Mouse (Mus musculus): ENCODE results near the gene Phf5a.

Phf5a gene

DNA sequence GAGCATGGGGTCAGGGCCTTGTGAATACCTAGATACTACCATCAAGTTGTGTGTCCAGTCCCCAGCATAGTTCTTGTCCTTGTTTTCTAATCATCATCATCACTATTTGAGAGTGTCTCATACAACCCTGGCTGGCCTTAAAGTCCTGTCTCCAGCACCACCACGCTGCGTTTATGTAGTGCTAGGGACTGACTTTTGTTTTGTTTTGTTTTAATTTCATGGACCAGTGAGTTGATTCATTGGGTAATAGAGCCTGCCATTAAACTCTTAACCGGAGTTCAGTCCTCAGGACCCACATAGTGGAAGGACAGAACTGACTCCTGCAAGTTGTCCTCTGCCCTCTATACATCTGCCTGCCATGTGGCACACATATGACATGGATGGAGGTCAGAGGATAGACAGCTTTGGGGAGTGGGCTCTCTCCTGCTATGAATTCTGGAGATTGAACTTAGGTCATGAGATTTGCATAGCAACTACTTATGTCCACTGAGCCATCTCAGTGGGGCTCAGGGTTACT, 13.8 kb upstream of the Phf5a start:
- DNase-seq (ENCODE audit: low spot score): no peak

DNA sequence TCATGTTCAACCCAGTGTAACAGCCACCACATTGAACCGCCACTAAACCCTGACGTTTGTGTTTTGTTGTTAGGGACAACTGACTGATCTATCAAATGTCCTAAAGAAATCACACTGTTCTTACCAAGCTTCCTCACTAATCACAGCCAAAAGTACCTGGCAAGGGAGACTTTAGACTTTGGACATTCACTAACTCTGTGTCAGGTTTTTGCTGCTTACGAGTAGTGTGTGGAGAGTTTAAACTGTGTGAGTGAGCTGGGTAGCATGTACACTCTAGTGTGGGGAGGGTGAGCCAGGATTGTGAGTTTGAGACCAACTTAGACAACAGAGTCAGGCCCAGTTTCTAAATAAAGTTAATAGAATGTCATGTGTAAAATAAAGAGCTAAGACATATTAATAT, 10.6 kb upstream of the Phf5a start:
- DNase-seq (ENCODE audit: low spot score): no peak

DNA sequence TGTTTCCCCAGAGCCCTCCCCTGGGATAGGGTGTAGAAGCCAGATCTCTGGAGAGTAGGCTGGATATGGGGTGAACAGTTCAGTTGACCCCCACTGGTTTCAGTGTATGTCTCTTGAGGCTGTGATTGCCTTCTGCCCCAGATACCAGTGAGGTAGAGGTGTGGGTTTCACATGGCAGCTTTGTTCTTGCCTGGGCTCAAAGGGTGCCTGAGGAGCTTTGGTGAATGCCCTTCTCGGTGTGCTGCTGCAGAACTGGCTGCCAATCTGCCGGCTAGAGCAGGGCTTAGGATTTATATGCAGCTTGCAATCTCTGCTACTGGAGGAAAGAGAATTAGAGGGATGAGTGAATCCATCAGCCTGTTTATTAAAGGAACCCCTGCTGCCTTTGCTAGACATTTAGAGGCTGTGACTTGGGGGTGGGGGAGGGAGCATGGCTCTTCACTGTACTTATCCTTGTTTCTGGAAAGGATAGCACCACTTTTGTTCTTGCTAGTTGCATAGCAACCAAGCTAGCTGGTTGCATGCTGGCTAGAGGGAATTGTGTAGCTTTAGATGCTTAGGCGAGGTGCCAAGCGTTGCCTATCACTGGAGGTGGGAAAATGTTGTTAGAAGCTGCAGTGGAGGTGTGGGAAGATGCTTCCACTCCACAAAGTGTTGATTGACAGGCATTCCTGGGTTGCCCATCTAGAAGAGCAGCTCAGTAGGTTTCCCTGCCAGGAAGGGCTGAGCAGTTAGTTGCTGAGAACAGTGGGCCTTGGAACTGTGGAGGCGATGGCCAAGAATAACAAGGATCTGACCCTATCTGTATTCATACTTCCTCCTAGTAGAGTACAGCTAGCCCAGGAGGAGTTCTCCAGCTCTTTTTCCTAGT, 8.1 kb upstream of the Phf5a start:
- DNase-seq (ENCODE audit: low spot score): no peak

DNA sequence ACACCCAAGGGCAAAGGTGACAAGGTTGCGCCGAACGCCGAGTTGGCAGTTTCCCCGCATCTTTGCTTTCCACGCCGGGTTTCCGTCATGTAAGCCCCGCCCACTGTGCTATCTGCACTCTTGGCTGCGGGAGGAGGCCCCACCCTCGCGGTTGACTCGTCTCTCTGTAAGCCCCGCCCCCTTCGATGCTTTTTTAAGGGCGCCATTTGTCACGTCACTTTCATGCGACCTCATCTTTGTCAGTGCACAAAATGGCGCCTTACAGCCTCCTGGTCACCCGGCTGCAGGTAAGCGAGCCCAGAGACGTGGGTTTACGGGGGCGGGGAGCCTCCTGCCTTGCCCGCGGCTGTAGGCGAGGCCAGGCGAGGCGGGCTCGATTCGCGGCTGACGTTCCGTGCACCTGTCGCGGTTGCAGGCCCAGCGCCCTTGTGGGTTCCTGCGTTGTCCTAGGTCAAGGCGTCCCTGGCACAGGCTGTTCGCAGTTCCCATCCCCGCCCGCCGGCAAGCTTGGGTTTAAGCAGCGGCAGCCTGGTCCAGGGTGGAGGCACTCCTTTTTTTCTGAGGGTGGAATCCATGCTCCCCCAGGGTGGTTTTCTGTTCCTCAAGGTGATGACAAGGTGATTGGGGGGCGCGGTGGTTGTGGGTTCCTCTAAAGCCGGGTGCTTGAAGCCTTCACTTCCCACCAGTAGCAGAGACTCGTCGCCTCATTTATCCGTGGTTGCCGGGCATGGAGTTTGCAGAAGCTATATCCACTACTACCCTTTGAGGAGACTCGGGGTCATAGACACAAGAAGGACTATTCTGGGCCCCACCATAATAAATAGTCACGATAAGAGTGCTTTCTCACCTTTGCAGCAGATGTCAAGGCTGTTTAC, 788 bp upstream of the Phf5a start, which contains the start of gene Aco2:
Gene Aco2, plus strand, starts transcription at position 48 of the 875 bp plus-strand sequence.
- DNase-seq (ENCODE audit: low spot score): peak; percentile 99

- no peak for DNase-seq (ENCODE audit: low spot score)
Observed at GRCm38 (mm10) chr15:81869985-81870384, 1.7 kb downstream of the Phf5a start.

GRCm38 (mm10) chr15:81864238-81864637, 7.5 kb downstream of the Phf5a start:
- DNase-seq (ENCODE audit: low spot score): no peak

GRCm38 (mm10) chr15:81860471-81861135, 11.1 kb downstream of the Phf5a start:
- peak; percentile 83 for DNase-seq (ENCODE audit: low spot score)

DNA sequence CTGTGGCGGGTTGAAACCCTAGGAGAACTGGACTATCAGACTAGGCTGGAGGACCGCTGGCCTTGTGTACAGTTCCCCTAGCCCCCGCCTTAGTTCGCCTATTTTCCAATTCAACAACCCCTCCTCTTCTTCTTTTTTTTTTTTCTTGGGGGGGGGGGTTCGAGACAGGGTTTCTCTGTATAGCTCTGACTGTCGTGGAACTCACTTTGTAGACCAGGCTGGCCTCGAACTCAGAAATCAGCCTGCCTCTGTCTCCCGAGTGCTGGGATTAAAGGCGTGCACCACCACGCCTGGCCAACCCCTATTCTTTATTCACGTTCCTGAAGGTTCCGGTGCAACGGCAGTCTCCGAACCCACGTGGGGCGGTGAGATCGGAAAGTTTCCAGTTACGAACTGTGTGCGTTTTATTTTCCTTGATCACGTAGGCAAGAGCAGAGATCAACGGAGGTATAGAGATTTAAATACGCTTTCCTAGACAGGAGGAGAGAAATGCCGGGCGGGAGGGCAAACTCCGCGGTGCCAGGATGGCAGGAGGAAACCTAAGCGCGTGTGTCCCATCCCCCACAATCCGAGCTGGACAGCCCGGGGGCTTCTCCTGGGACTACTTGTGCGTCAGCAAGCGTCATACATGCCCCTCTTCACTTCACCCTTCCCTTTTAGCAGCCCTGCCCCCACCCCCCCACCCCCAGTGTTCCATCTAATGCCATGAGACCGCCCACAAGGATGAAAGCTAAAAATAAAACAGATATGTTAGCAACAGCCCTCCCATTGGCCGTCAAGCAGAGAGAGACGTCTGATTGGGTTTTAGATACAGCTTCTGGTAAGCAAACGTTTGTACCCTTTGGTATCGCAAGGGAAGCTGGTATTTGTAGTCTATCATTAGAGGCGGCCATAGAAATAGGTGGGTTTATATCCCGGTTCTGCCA, 12.1 kb downstream of the Phf5a start:
- DNase-seq (ENCODE audit: low spot score): peak; percentile 96

- DNase-seq (ENCODE audit: low spot score): peak; percentile 55
Observed at GRCm38 (mm10) chr15:81858517-81859329, 13.0 kb downstream of the Phf5a start, which contains the start of gene Tob2. TSS of gene Tob2 (minus strand) at chr15:81858796.

DNA sequence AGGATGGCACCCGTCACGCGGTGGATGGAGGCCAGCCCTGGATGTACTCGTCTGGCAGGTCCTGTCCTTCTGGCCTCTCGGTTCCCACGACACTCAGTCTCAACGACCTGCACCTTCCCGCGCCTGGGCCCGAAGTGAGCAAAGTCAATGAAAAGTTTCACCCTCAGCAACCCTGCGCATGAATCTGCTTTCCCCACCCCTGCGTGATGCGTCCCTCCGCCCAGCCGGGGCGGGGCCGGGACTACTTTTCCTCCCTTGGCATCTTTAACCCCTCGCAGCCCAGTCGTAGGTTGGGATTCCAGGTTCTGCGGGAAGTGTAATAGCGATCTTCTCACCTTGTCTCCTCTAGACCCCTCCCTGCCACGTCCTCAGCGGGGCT, 13.6 kb downstream of the Phf5a start:
- DNase-seq (ENCODE audit: low spot score): peak; percentile 94

DNA sequence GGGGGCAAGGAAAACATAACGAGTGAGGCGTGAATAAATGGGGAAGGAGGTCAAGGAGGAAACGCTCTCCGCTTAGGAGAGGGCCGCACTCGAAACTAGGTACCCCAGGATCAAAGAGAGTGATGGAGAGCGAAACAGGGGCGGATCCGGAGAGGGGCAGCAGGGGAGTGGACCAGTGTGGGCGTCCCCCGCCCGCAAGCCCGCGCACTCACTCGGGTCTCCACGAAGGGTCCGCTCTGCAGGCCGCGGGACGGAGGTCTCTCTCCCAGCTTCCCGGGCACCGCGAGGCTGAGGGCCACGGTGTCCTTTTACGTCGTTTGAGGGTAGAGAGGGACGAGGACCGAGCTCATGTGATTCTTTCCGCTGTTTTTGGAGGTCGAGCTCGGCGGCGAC, 14.0 kb downstream of the Phf5a start:
- DNase-seq (ENCODE audit: low spot score): no peak

- no peak for DNase-seq (ENCODE audit: low spot score)
Observed at GRCm38 (mm10) chr15:81856938-81857723, 14.6 kb downstream of the Phf5a start.

GRCm38 (mm10) chr15:81856030-81856790, 15.5 kb downstream of the Phf5a start:
- DNase-seq (ENCODE audit: low spot score): peak; percentile 91

- DNase-seq (ENCODE audit: low spot score): no peak
Observed at GRCm38 (mm10) chr15:81853081-81853480, 18.6 kb downstream of the Phf5a start.

DNA sequence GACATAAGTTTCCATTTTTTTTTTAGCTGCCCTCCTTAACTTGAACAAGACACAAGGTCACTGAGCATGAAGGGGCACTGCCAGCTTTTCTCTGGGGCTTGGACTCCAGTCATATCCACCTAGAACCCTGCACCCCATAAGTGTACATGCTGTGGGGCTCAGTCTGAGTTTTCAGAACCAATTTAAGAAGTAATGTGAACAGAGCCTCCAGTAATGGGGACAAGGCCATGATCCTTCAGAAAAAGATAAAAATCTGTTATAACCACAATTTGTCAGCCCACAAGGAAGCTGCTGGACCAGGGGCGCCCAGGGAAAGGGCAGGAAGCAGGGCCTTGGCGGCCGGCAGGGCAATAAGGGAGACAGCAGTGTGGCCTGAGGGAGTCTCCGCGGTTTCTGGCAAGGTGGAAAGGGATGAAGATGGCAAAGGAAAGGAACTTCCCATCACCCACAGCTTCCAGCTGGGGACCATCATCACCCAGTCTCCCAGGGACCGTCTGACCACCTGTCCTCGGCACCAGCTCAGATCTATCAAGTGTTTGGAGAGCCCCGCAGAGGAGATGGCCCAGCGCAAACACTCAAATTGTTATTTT, 19.2 kb downstream of the Phf5a start:
- DNase-seq (ENCODE audit: low spot score): no peak

GRCm38 (mm10) chr15:81851375-81851774, 20.3 kb downstream of the Phf5a start:
- DNase-seq (ENCODE audit: low spot score): no peak

- no peak for DNase-seq (ENCODE audit: low spot score)
Observed at GRCm38 (mm10) chr15:81850718-81851117, 21.0 kb downstream of the Phf5a start.

- no peak for DNase-seq (ENCODE audit: low spot score)
Observed at GRCm38 (mm10) chr15:81849104-81849503, 22.6 kb downstream of the Phf5a start.
